Mouse (Mus musculus) liver (tissue): ENCODE results near the gene Gm6588.
"Not testable (repeated sequence)": the region's sequence is repeated elsewhere in the genome, so short reads cannot be mapped to it uniquely, and the experiment has no call there.

Source experiments
- DNase-seq: peaks from one replicate; pipeline ENCODE4 v3.0.0-alpha.2; 2020; ENCODE audit warnings: mixed read lengths

Gene Gm6588

GRCm38 (mm10) chr5:112448747-112449440, at the start of gene Gm6588:
Gm6588 (plus strand) TSS chr5:112449426.
- DNase-seq, result no peak

GRCm38 (mm10) chr5:112402437-112402836, 46.8 kb upstream of the Gm6588 start:
- no peak for DNase-seq

GRCm38 (mm10) chr5:112406017-112406416, 43.2 kb upstream of the Gm6588 start:
- no peak for DNase-seq

GRCm38 (mm10) chr5:112409274-112409673, 40.0 kb upstream of the Gm6588 start:
- no peak for DNase-seq

GRCm38 (mm10) chr5:112411072-112411471, 38.2 kb upstream of the Gm6588 start:
- no peak for DNase-seq

- DNase-seq, result no peak
Measured at GRCm38 (mm10) chr5:112411514-112412335, 37.5 kb upstream of the Gm6588 start.

- not testable (repeated sequence) for DNase-seq
Measured at GRCm38 (mm10) chr5:112412781-112413180, 36.4 kb upstream of the Gm6588 start.

GRCm38 (mm10) chr5:112416673-112417072, 32.6 kb upstream of the Gm6588 start:
- DNase-seq, result no peak

- no peak for DNase-seq
Measured at GRCm38 (mm10) chr5:112418023-112418422, 31.2 kb upstream of the Gm6588 start.

GRCm38 (mm10) chr5:112419535-112419934, 29.7 kb upstream of the Gm6588 start:
- no peak for DNase-seq

GRCm38 (mm10) chr5:112426635-112427034, 22.6 kb upstream of the Gm6588 start:
- no peak for DNase-seq

GRCm38 (mm10) chr5:112427283-112427682, 21.9 kb upstream of the Gm6588 start:
- DNase-seq, result peak; percentile 68

GRCm38 (mm10) chr5:112428944-112429343, 20.3 kb upstream of the Gm6588 start:
- DNase-seq, result peak; percentile 61

- no peak for DNase-seq
Measured at GRCm38 (mm10) chr5:112431120-112431775, 18.0 kb upstream of the Gm6588 start.

GRCm38 (mm10) chr5:112432033-112432432, 17.2 kb upstream of the Gm6588 start:
- DNase-seq, result no peak

- DNase-seq, result peak; percentile 68
Measured at GRCm38 (mm10) chr5:112433004-112433403, 16.2 kb upstream of the Gm6588 start.

- no peak for DNase-seq
Measured at GRCm38 (mm10) chr5:112438535-112438934, 10.7 kb upstream of the Gm6588 start.

GRCm38 (mm10) chr5:112453088-112453487, 3.9 kb downstream of the Gm6588 start:
- DNase-seq, result no peak

GRCm38 (mm10) chr5:112454966-112455555, 5.8 kb downstream of the Gm6588 start:
- no peak for DNase-seq

- no peak for DNase-seq
Measured at GRCm38 (mm10) chr5:112459903-112460302, 10.7 kb downstream of the Gm6588 start.

- no peak for DNase-seq
Measured at GRCm38 (mm10) chr5:112466331-112466730, 17.1 kb downstream of the Gm6588 start.

- no peak for DNase-seq
Measured at GRCm38 (mm10) chr5:112468986-112469581, 19.9 kb downstream of the Gm6588 start.

GRCm38 (mm10) chr5:112470144-112470543, 20.9 kb downstream of the Gm6588 start:
- DNase-seq, result no peak
